Mouse (Mus musculus) liver, embryonic 14.5 days (tissue): ENCODE data around the gene Ntf3. TPM values are rescaled to one million over a fixed set of nuclear protein-coding genes. Genes with fewer than 3 reads are reported as not detected.

ENCODE experiments used
- ATAC-seq: fragments of 200-750 bp; cut with Nextera tagmentation; 2 replicates; pipeline ENCODE4 v1.8.0; 2017; ENCODE audit warnings: moderate number of reproducible peaks, mild to moderate bottlenecking, moderate library complexity; ENCODE audit not compliant: insufficient read depth
- DNase-seq, 3 experiments: peaks; one replicate each; pipeline ENCODE4 v3.0.0-alpha.2; 2012 to 2013; ENCODE audit warnings: low read depth in 3 of 3, low spot score in 3 of 3
- H3K27ac ChIP-seq: fragments of 300-500 bp; sonication (generic); 2 replicates; pipeline ENCODE4 v1.5.1; 2014; ENCODE audit warnings: moderate library complexity, mild to moderate bottlenecking, control low read depth, inconsistent platforms
- H3K27me3 ChIP-seq: fragments of 300-500 bp; sonication (generic); 2 replicates; pipeline ENCODE4 v1.6.1; 2014; ENCODE audit warnings: mild to moderate bottlenecking, low read length, moderate library complexity; ENCODE audit not compliant: control insufficient read depth, insufficient read depth
- H3K36me3 ChIP-seq: fragments of 300-500 bp; sonication (generic); replicated peaks from 2 replicates; pipeline ENCODE4 v1.6.1; 2014; ENCODE audit warnings: low read depth; ENCODE audit not compliant: control insufficient read depth, insufficient read depth
- H3K4me1 ChIP-seq, 2 experiments: fragments of 200-500 bp in 1 of 2; fragments of 300-500 bp in 1 of 2; sonication (generic) in 1 of 2; replicated peaks; 2 replicates each; pipeline ENCODE4 v1.6.1; 2012 to 2014; ENCODE audit warnings: antibody characterized with exemption in 1 of 2, inconsistent platforms in 1 of 2, low read length in 1 of 2; ENCODE audit not compliant: control insufficient read depth in 2 of 2, insufficient read depth in 2 of 2
- H3K4me2 ChIP-seq: fragments of 300-500 bp; sonication (generic); 2 replicates; pipeline ENCODE4 v1.6.1; 2014; ENCODE audit warnings: low read depth, mild to moderate bottlenecking, control low read depth, moderate library complexity
- H3K4me3 ChIP-seq, 2 experiments: fragments of 200-500 bp in 1 of 2; fragments of 300-500 bp in 1 of 2; sonication (generic) in 1 of 2; 2 replicates each; pipeline ENCODE4 v1.5.1; 2012 to 2014; ENCODE audit warnings: low read depth in 2 of 2, low read length in 2 of 2, mild to moderate bottlenecking in 2 of 2, control low read depth in 1 of 2, inconsistent platforms in 1 of 2, moderate library complexity in 1 of 2; ENCODE audit not compliant: insufficient read depth in 1 of 2
- H3K9ac ChIP-seq: fragments of 300-500 bp; sonication (generic); replicated peaks from 2 replicates; pipeline ENCODE4 v1.6.1; 2014; ENCODE audit warnings: mild to moderate bottlenecking, control low read depth, moderate library complexity
- H3K9me3 ChIP-seq: fragments of 300-500 bp; sonication (generic); 2 replicates; pipeline ENCODE4 v1.6.1; 2016; ENCODE audit warnings: low read length, mixed read lengths; ENCODE audit not compliant: control insufficient read depth
- CTCF ChIP-seq: IDR thresholded peaks from 2 replicates; pipeline ENCODE4 v1.5.1; 2016; ENCODE audit warnings: antibody characterized with exemption, low read depth, control low read depth
- EP300 ChIP-seq: IDR thresholded peaks from 2 replicates; pipeline ENCODE4 v1.6.1; 2016; ENCODE audit warnings: antibody characterized with exemption, low read depth
- WGBS: fragments of 180-500 bp; shearing (Covaris S2); extraction: QIAGEN DNeasy Blood & Tissue Kit; methylation state at CpG from one replicate; pipeline ENCODE4 v1.1.7; 2014; ENCODE audit not compliant: insufficient replicate concordance; 5-methylcytosine and 5-hydroxymethylcytosine counted together
- polyA plus RNA-seq, 2 experiments: library from polyadenylated mRNA; depleted of rRNA in 1 of 2; stranded (reverse) in 1 of 2; unstranded in 1 of 2; fragments of >200 nt; fragmentation: Nextera tagmentation in 1 of 2; extraction: Ambion mirVana in 1 of 2; gene quantifications; 2 replicates each; pipeline versions ENCODE4 v1.2.1 to v1.2.3; 2012 to 2014

Ntf3 gene
- polyA plus RNA-seq, 2 experiments = 0.20 to 0.38 TPM

- Histone ChIP-seq H3K4me2 (no peak overlapping the region), H3K4me1 (no peaks in the 10 kb centered on the region), H3K4me3 (no peak overlapping the region), H3K36me3 (no peaks in the 10 kb centered on the region), H3K27me3 (peaks cover 42% of the 10 kb centered on the region), H3K27ac (no peak overlapping the region), H3K9ac (no peak overlapping the region), H3K9me3 (no peaks in the 10 kb centered on the region)
- no peak for DNase-seq
- no peak for ATAC-seq
- TF ChIP-seq EP300 (no peak), CTCF (no peak)
- 34% methylated on average over 8 of the region's 8 CpGs for WGBS
Measured at GRCm38 (mm10) chr6:126161571-126162340, 5.0 kb downstream of the Ntf3 start.

DNA sequence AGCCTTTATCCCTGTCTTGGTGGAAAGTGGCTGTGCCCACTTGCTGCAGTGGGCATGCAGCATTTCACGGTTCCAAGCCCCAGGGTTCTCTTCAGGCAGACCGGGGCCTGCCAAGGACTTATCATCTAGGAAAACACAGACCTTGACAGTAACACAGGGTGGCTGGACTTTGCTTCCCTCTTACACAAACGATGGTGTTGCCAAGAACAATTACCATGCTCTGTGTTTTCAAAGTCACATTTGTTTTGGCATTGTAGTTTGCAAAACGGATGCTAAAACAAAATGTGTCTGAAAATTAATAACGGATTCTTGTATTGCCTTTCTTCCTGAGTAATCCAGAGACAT is 6.7 kb downstream of the Ntf3 start:
- Histone ChIP-seq H3K9me3 (no peaks in the 10 kb centered on the region), H3K4me3 (no peak overlapping the region), H3K27me3 (peaks cover 29% of the 10 kb centered on the region), H3K4me1 (no peaks in the 10 kb centered on the region), H3K4me2 (no peak overlapping the region), H3K9ac (no peak overlapping the region), H3K27ac (no peak overlapping the region), H3K36me3 (no peaks in the 10 kb centered on the region)
- ATAC-seq = no peak
- TF ChIP-seq EP300 (no peak), CTCF (no peak)
- no peak for DNase-seq
- 45% methylated on average over 5 of the region's 5 CpGs for WGBS

- H3K36me3 ChIP-seq = no peaks in the 10 kb centered on the region
- H3K4me3 ChIP-seq = no peak overlapping the region
- no peak for TF ChIP-seq EP300
- no peak for TF ChIP-seq CTCF
- no peak overlapping the region for H3K9ac ChIP-seq
- WGBS = 79% methylated on average over 13 of the region's 13 CpGs
- no peaks in the 10 kb centered on the region for H3K9me3 ChIP-seq
- peaks cover 23% of the 10 kb centered on the region for H3K27me3 ChIP-seq
- no peak overlapping the region for H3K27ac ChIP-seq
- ATAC-seq = no peak
- H3K4me2 ChIP-seq = no peak overlapping the region
- H3K4me1 ChIP-seq = no peaks in the 10 kb centered on the region
- no peak for DNase-seq
Measured at GRCm38 (mm10) chr6:126159279-126160066, 7.2 kb downstream of the Ntf3 start.

DNA sequence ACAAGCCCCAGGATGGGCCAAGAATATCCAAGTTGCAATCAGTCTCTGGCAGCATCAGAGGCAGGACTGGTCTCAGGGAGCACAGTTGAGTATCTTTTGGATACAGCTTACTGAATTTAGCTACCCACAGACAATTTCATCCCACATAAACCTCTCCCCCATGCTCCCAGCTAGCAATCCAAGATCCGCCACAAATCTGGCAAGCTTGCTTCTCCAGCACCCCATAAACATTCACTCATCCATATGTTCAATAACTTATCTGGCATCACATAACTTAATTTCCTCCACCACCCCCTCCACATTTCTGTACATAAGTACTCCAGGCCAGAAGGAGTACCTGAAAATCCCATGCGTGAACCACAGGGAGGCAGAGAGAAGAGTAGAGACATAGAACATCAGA is 10.8 kb downstream of the Ntf3 start:
- Histone ChIP-seq H3K27ac (no peak overlapping the region), H3K4me3 (no peak overlapping the region), H3K4me2 (no peak overlapping the region), H3K9ac (no peak overlapping the region), H3K36me3 (no peaks in the 10 kb centered on the region), H3K9me3 (no peaks in the 10 kb centered on the region), H3K4me1 (no peaks in the 10 kb centered on the region), H3K27me3 (no peaks in the 10 kb centered on the region)
- ATAC-seq (no peak), DNase-seq (no peak)
- WGBS = 75% methylated on average over 2 of the region's 2 CpGs
- TF ChIP-seq CTCF (no peak), EP300 (no peak)

GRCm38 (mm10) chr6:126154372-126154982 is 12.2 kb downstream of the Ntf3 start:
- Histone ChIP-seq H3K4me2 (no peak overlapping the region), H3K27me3 (no peaks in the 10 kb centered on the region), H3K4me1 (no peaks in the 10 kb centered on the region), H3K9me3 (no peaks in the 10 kb centered on the region), H3K36me3 (no peaks in the 10 kb centered on the region), H3K27ac (no peak overlapping the region), H3K9ac (no peak overlapping the region), H3K4me3 (no peak overlapping the region)
- no peak for DNase-seq
- TF ChIP-seq CTCF (peak; percentile 36; the same call in 1 of the 2 replicates), EP300 (no peak)
- ATAC-seq = no peak
- 20% methylated on average over 8 of the region's 8 CpGs for WGBS
